Mouse (Mus musculus): Measurements from ENCODE around the gene Otop3.
A peak's percentile ranks its signal among the peaks of the same experiment; 100 is the strongest.
"Not testable (repeated sequence)": the region's sequence is repeated elsewhere in the genome, so short reads cannot be mapped to it uniquely, and the experiment has no call there.

The Otop3 gene

GRCm38 (mm10) chr11:115366039-115366705, 31.6 kb downstream of the Otop3 start:
- no peak for DNase-seq (ENCODE audit: low spot score in 2 of 2)

DNA sequence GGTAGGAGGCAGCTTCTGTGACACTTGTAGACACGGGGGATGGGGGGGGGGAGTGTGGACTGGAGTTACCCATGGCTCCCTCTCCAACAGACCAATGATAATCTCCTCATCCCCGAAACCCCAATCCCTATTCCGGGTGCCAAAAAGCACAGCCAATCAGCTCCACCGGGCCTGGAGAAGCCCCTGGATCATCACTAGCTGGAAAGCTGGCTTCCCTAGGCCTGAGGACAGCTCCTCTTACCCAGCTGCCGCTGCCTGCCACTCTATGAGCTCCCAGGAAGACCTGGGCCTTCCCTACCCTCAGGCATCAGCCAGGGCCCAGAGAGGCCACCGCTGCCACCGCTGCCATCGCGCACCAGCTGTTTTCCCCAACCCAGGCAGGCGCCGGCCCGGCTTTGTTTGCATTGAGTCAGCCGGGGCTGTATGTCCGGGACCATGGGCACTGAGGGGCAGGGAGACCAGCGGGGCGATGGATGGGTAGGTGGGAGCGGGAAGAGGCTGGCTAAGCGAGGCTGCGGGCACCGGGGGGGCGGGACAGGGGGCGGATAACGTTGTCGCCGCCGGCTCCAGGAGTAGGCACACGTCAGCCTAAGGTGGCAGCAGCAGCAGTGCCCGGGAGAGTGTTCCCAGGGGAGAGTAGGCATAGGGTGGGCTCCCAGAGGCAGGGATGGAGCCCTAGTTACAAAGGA, 32.3 kb downstream of the Otop3 start:
- peak in 1 of 2 experiments; percentile 41 for DNase-seq (ENCODE audit: low spot score in 2 of 2)

DNA sequence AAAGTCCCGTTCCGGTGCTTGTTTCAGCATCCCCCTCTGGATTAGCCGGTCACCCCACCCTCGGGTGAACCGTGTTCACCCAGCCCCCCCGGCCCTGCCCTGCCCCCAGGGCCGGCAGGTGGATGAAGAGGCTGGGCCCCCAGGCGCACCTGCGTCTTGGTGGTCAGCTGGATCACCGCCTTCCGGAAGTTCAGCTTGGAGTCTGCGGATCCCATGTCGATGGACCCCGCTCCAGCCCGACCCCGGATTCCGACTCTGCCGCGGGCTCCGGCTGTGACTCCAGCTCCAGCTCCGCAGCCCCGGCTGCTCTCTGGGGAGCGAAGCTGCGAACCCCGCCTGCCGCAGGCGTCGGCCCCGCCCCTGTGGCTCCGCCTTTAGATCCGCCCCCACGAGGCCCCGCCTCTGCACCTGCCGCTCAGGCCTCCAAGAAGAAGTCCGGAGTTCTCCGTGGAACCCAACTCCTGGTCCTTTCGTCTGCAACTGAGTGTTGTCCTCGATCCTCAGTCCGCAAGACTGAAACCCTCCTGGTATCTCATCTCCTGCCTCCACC, 32.9 kb downstream of the Otop3 start, which contains the start of gene Hid1:
Gene Hid1 (minus strand): TSS at position 362 of the 550 bp plus-strand sequence.
- peak; percentile 65 to 76 for DNase-seq (ENCODE audit: low spot score in 2 of 2)

DNA sequence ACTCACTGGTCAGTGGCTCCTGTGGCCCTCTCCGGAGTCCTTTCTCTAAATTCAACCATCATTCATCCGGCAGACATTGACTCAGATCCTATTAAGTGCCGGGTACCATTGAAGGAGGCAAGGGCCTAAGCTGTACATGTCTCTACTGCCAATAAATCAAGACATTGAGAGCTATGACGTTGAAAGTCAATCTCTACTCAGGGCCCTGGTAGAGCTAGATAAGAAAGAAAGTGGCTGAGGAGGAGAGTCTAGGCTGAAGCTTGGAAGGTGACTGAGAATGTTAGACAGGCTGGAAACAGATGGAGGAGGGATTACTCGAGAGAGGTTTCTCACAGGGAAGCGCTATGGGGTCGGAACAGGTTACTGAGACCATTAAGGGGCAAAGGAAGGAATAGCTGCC, 35.8 kb downstream of the Otop3 start:
- no peak for DNase-seq (ENCODE audit: low spot score in 2 of 2)

- DNase-seq (ENCODE audit: low spot score in 2 of 2) = no peak
Observed at GRCm38 (mm10) chr11:115371354-115371753, 36.8 kb downstream of the Otop3 start.

DNA sequence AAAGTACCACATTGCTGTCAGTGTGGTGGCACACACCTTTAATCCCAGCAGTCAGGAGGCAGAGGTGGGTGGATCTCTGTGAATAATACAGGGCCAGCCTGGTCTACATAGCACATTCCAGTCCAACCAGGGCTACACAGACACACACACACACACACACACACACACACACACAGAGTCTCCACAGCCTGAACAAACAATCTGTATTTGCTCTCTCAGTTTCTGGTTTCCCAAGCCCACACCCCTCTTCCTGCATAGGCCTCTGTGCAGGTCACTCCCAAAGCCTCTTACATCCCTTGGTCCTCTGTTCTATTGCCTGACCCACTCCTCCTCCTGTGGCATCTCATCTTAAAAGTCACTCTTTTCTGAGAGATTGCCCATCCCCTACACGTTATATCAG, 37.5 kb downstream of the Otop3 start:
- no peak for DNase-seq (ENCODE audit: low spot score in 2 of 2)

DNA sequence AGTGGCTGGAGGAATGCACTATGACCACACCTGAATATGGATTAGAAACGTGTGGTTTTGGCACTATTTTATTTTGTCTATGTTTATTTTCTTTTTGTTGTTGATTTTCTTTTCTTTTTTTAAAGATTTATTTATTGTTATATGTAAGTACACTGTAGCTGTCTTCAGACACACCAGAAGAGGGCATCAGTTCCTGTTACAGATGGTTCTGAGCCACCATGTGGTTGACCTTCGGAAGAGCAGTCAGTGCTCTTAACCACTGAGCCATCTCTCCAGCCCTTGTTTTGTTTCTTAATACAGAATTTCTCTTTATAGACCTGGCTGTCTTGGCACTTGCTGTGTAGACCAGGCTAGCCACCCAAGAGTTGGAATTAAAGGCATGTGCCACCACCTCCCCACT, 38.2 kb downstream of the Otop3 start:
- DNase-seq (ENCODE audit: low spot score in 2 of 2) = no peak

DNA sequence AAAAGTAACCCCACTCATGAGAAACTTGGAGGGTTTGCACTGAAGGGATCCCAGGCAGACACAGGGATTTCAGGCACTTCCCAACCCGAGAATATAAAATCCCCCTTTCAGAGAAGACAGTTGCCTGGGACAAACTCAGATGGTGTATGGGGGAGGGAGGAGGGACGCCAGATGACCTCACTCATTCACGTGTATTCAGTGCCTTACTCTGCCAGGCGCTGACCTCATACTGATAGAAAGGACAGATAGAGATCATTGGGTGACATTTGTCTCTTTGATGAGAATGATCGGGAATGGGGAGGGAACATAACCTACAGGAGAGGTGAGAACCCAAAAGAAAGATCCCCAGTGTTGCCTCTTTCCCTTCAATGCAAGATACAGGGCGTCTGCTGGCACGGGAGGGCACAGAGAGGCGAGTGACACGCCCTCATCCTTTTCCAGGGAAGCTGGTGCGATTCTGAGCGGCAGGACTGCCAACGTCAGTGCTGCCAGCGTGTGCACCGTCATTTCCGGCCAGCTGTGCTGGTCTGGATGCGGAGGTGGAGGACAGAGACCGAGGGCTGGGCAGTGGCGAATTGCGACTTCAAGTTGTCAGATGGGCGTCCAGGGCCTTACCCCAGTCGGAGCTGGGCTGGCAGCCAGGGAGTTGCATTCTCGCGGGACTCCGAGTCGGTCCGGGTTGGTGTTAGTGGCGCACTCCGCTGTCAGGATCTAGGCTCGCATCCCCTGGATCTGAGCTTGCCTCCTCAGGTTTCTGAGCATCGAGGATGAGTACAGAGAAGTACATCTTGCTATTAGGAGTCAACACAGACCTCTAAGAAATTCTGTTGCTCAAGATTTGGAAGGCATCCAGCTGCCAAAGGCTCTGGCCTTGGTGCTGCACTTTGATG, 39.5 kb downstream of the Otop3 start:
- peak; percentile 59 to 60 for DNase-seq (ENCODE audit: low spot score in 2 of 2)

DNA sequence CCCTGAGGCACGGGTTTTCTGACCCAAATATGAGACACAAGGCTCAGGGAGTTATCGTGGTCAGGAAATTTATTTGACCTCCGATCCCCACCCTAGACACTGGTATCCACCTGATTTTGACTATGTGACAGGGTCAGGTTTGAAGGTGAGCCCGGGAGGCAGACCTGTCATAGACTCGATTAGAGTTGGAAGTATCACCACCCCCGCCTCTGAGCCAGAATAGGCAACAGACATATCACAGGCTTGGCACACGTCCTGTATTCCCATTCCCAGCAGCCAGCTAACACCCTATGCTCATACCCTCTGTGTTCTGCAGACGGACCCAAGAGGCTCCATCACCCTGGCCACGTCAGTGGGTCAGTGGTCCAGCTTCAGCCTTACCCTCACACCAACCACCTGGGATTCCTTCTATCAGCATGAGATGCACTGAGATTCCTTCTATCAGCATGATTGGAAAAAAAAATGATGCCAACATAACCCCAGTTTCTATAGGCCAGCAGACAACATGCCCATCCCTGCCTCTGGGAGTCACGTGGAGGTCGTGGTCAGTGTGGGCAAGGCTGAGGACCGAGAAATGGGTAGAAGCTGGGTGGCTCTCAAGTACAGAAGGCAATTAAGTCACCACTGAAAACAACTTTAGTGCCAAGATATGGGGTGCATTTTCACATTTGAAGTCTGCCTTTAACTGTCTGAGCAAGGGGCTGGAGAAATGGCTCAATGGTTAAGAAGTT, 40.3 kb downstream of the Otop3 start:
- DNase-seq (ENCODE audit: low spot score in 2 of 2) = peak in 1 of 2 experiments; percentile 28

DNA sequence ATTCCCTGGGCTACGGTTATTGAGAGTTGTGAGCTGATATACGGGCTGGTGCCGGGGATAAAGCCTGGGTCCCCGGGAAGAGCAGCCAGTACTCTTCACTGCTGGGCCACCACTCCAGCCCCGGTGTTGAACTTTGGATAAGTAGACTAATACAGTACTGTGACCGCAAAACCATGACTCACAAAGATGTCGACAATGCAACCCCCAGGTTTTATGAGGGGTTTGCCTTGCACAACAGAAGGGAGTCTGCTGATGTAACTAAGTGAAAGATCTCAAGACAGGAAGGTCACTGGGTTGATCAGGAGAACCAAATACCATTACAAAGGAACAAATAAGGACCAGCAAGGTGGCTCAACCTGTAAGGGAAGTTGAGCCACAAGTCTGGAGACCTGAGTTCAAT, 42.2 kb downstream of the Otop3 start:
- DNase-seq (ENCODE audit: low spot score in 2 of 2) = no peak

DNA sequence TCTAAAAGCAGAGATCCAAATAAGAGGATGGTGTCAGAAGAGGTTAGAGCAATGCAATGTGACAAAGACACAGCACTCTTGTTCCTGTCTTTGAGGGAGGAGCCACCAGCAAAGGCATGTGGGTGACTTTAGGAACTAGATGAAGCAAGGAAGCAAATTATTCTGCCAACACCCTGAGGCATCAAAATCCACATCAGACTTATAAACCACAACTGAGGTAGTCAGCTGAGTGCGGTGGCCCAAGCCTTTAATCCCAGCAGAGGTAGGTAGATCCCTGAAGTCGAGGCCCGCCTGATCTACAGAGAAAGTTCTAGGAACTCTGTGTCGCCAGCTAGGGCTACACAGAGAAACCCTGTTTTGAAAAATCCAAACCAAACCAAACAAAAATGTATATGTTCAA, 42.7 kb downstream of the Otop3 start:
- DNase-seq (ENCODE audit: low spot score in 2 of 2) = no peak

DNA sequence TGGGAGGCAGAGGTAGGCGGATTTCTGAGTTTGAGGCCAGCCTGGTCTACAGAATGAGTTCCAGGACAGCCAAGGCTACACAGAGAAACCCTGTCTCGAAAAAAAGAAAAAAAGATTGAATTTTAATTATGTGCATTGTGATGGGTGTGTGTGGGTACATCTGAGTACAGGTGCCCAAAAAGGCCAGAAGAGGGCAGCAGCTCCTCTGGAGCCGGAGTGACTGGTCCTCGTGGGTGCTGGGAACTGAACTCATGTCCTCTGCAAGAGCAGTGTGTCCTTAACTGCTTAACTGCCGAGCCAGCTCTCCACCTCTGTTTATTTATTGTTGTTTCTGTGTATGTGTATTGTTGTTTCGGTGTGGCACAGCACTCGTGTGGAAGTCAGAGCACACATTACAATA, 43.3 kb downstream of the Otop3 start:
- no peak for DNase-seq (ENCODE audit: low spot score in 2 of 2)

DNA sequence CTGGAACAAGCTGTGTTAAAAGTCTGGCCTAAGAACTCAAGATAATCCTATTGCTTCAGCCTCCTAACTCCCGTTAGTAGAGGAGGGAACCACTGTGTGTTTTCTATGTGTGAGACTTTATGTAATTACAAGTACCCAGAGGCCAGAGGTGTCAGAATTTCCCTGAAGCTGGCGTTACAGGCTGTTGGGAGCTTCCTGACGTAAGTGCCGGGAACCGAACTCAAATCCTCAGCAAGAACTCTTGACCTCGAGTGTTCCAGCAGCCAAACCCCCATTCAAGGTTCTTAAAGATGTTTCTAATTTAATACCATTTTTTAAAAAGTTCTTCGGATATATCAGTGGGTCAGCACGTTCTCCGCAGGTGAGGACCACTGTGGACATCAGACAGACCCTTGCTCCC, 46.7 kb downstream of the Otop3 start:
- no peak for DNase-seq (ENCODE audit: low spot score in 2 of 2)

DNA sequence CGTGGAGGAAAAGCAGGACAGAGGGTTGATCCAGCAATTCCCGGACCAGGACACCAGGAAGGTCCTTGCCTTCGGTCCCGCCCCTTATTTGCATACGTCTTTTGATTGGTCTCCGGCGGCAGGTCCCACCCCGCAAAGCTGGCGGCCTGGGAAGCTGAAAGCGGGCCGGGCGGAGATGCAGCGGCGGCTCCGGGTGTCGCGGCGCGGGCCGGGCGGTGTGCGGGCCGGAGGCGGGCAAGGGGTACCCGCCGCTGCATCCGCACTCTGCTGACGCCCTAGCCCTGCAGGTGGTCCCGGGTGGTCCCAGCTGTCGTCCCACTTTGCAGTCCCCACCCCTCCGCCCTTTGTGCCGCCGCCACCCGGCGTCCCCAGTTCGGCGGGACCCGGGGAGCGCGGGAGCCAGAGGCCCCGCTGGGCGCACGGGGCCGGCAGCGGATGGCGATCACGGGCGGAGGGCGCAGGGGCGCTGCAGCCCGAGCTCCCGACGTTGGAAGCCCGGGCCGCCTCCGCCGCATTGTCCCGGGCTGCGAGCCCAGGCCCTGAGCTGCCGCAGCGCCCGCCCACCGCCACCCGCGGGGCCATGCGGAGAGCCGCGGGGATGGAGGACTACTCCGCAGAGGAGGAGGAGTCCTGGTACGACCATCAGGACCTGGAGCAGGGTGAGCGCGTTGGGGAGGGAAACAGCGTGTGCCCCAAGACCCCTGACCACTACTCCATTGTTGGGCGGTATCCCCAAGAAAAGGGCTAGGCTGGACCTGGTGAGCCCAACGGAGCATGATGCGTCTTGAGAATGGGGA, 47.4 kb downstream of the Otop3 start, which contains the start of gene Cdr2l:
Gene Cdr2l (plus strand): TSS at position 174 of the 797 bp plus-strand sequence.
- DNase-seq (ENCODE audit: low spot score in 2 of 2) = peak; percentile 65 to 78

GRCm38 (mm10) chr11:115382891-115383290, 48.4 kb downstream of the Otop3 start:
- no peak for DNase-seq (ENCODE audit: low spot score in 2 of 2)

GRCm38 (mm10) chr11:115383701-115384474, 49.4 kb downstream of the Otop3 start:
- DNase-seq (ENCODE audit: low spot score in 2 of 2) = peak in 1 of 2 experiments; percentile 41

DNA sequence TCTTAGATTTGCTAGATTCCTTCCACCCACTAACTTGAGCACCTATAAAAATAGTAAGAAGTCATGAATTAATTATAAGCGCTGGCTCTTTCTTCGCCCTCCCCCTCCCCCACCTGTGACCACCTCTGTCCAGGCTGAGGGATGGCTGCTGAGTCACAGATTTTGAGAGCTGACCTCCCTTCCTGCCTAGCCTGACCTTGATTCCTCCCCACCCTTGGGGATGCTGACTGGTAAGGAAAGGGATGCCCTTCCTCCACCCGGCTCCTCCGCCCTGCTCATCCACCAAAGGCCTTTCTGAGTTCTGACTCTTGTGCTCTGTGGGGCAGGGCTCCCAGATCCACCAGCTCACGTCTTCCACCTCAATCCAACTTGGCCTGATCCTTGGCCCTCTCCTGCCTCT, 50.1 kb downstream of the Otop3 start:
- no peak for DNase-seq (ENCODE audit: low spot score in 2 of 2)

- not testable (repeated sequence) for DNase-seq (ENCODE audit: low spot score in 2 of 2)
Observed at GRCm38 (mm10) chr11:115386859-115387258, 52.3 kb downstream of the Otop3 start.

- no peak for DNase-seq (ENCODE audit: low spot score in 2 of 2)
Observed at GRCm38 (mm10) chr11:115391358-115391757, 56.8 kb downstream of the Otop3 start.
